Mouse (Mus musculus) liver, adult 2 months (tissue): Measurements from ENCODE around the gene Erc1. TPM values are rescaled to one million over a fixed set of nuclear protein-coding genes. Genes with fewer than 3 reads are reported as not detected.

ENCODE experiments used
- DNase-seq: peaks from one replicate; pipeline ENCODE4 v3.0.0-alpha.2; 2011; ENCODE audit warnings: low read depth, low spot score; ENCODE audit errors: extremely low read depth
- H3K27ac ChIP-seq: fragments of 200-500 bp; replicated peaks from 2 replicates; pipeline ENCODE4 v1.5.1; 2012; ENCODE audit warnings: low read depth, mild to moderate bottlenecking, control low read depth, inconsistent platforms, low read length; ENCODE audit not compliant: insufficient read depth
- H3K27me3 ChIP-seq: fragments of 200-500 bp; 2 replicates; pipeline ENCODE4 v1.6.1; 2012; ENCODE audit warnings: mild to moderate bottlenecking, moderate library complexity, low read length, inconsistent platforms; ENCODE audit not compliant: control insufficient read depth, insufficient read depth
- H3K36me3 ChIP-seq: fragments of 200-500 bp; 2 replicates; pipeline ENCODE4 v1.6.1; 2012; ENCODE audit warnings: low read length, inconsistent platforms; ENCODE audit not compliant: control insufficient read depth, insufficient read depth
- H3K4me1 ChIP-seq: fragments of 200-500 bp; 2 replicates; pipeline ENCODE4 v1.6.1; 2011; ENCODE audit warnings: low read length; ENCODE audit not compliant: control insufficient read depth, insufficient read depth
- H3K4me3 ChIP-seq: fragments of 200-500 bp; 2 replicates; pipeline ENCODE4 v1.5.1; 2011; ENCODE audit warnings: low read depth, mild to moderate bottlenecking, control low read depth, low read length, moderate library complexity; ENCODE audit not compliant: insufficient read depth
- H3K79me2 ChIP-seq: fragments of 200-500 bp; 2 replicates; pipeline ENCODE4 v1.6.1; 2012; ENCODE audit warnings: inconsistent platforms, mild to moderate bottlenecking, low read length, moderate library complexity; ENCODE audit not compliant: control insufficient read depth, insufficient read depth
- H3K9ac ChIP-seq: fragments of 200-500 bp; 2 replicates; pipeline ENCODE4 v1.6.1; 2012; ENCODE audit warnings: low read depth, mild to moderate bottlenecking, control low read depth, inconsistent platforms, low read length
- CTCF ChIP-seq: fragments of 200-500 bp; IDR thresholded peaks from 2 replicates; pipeline ENCODE4 v1.5.1; 2011; ENCODE audit warnings: low read depth, low read length, control low read depth
- POLR2A ChIP-seq: fragments of 200-500 bp; IDR thresholded peaks from 2 replicates; pipeline ENCODE4 v1.6.1; 2011; ENCODE audit warnings: low read length, control low read depth; ENCODE audit not compliant: insufficient read depth; ENCODE audit errors: extremely low read depth
- WGBS: fragments of 180-500 bp; shearing (Covaris S2); methylation state at CpG from one replicate; pipeline ENCODE4 v1.1.7; 2018; 5-methylcytosine and 5-hydroxymethylcytosine counted together
- polyA plus RNA-seq: library from polyadenylated mRNA; depleted of rRNA; stranded (reverse); fragments of >200 nt; gene quantifications from 2 replicates; pipeline ENCODE4 v1.2.3, GENCODE M21; 2012
- total RNA-seq: library from RNA; depleted of rRNA; stranded (reverse); fragments of >200 nt; gene quantifications from 2 replicates; pipeline ENCODE4 v1.2.3, GENCODE M21; 2014

Gene Erc1
- total and polyA plus RNA-seq, 2 experiments, result 6.3 to 14.2 TPM

DNA sequence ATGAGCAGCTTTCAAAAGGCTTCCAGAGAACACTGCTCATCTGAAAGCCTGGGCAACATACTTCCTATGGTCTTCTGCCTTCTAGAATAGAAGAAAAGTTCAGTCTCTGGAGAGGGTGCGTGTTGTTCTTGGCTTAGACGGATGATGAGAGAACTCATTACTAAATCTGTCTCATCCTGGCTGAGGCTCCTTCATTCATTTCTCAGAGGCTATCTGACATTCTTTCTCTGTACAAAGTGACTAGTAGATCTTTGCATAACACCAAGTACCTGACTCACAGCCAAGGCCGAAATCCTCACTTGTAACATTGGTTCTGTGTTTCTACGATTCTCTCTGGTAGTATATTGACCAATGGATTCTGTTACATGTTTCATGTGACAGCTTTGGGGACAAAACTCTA lies 252.5 kb downstream of the Erc1 start:
- DNase-seq, result no peak
- no peak overlapping the region for H3K4me3 ChIP-seq
- no peaks in the 10 kb centered on the region for H3K27me3 ChIP-seq
- no peaks in the 10 kb centered on the region for H3K79me2 ChIP-seq
- peaks cover 4% of the 10 kb centered on the region; the same call in 1 of the 2 replicates for H3K36me3 ChIP-seq
- TF ChIP-seq CTCF (no peak), POLR2A (no peak)
- WGBS, result 85% methylated on average over 4 of the region's 4 CpGs
- no peaks in the 10 kb centered on the region for H3K4me1 ChIP-seq
- no peak overlapping the region for H3K27ac ChIP-seq
- H3K9ac ChIP-seq, result no peak overlapping the region

GRCm38 (mm10) chr6:119590872-119591271 lies 257.1 kb downstream of the Erc1 start:
- Histone ChIP-seq H3K4me3 (no peak overlapping the region), H3K27me3 (no peaks in the 10 kb centered on the region), H3K36me3 (peaks cover 4% of the 10 kb centered on the region; the same call in 1 of the 2 replicates), H3K9ac (no peak overlapping the region), H3K4me1 (peaks cover 5% of the 10 kb centered on the region), H3K27ac (no peak overlapping the region), H3K79me2 (no peaks in the 10 kb centered on the region)
- 88% methylated on average over 2 of the region's 2 CpGs for WGBS
- no peak for DNase-seq
- no peak for TF ChIP-seq POLR2A
- no peak for TF ChIP-seq CTCF

DNA sequence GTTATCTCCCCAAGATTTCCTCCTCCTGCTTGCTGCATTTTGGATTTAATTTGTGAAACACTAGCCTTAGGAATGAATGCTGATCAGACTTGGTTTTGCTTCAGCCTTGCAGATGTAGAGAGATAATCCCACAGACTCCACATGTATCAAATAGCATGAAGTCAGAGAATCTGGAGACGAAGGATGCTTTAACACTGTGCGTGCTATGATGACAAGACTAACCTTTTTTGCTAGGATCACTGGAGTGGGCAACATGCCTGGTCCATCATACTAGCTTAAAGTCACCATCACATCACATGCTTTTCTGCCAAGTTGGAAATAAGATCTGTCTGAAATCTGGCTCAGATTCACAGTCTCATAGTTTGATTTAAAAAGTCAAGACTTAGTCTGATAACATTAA lies 260.1 kb downstream of the Erc1 start:
- Histone ChIP-seq H3K36me3 (no peaks in the 10 kb centered on the region; the same call in 1 of the 2 replicates), H3K9ac (no peak overlapping the region), H3K27me3 (no peaks in the 10 kb centered on the region), H3K4me3 (no peak overlapping the region), H3K27ac (no peak overlapping the region), H3K79me2 (no peaks in the 10 kb centered on the region), H3K4me1 (peaks cover 17% of the 10 kb centered on the region)
- WGBS, result 93% methylated on average over 2 of the region's 2 CpGs
- DNase-seq, result no peak
- no peak for TF ChIP-seq CTCF
- no peak for TF ChIP-seq POLR2A

DNA sequence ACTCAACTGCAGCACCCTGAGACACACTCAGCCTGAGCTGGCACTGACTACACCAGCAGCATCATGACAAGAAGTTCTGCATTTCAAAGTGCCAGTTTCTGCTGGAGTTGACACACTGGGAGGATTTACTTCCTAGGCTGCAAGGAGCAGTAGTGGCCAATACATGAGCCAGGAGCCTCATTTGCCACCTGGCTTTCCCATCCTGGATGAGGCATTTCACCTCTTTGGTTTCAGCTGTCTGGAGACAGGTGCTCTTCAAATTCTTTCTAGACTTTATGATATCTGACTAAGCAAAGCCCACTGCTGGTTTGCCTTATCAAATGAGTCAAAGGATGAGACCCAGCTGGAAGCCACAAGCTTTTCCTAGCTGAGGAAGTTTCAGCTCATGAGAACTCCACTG lies 260.5 kb downstream of the Erc1 start:
- H3K4me1 ChIP-seq, result peaks cover 17% of the 10 kb centered on the region
- no peaks in the 10 kb centered on the region; the same call in 1 of the 2 replicates for H3K36me3 ChIP-seq

DNA sequence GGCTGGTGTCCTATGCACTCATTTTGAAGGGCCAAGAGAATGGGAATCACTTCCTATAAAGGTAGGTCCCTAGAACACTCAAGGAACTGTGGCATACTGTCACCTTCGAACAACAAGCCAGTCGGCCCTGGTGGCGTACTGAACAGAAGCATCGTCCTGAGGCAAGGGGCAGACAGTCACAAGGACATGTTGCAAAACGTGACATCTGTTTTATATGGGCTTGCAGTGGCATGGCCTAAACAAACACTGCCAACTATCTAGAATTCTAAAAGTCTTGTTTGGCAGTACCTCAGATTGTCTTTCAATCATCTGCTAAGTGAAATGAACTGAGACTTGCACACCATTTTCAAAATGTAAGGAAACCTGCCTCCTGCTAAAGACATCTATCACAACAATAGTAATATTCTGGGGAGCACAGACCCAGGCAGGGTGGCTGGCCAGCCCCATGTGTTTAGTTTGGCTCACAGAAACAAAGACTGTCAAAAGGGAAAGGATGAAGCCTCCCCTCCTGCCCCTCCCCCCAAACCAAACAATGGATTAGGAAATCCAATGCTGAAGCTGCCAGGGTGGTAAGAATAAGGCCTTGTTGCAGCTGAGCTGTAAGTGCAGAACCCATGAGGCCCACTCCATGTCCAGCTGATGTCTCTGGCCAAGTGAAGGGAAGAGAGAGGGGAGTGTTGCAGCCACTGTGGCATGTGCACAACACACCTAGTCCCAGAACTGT lies 262.2 kb downstream of the Erc1 start:
- H3K4me1 ChIP-seq, result peaks cover 17% of the 10 kb centered on the region
- TF ChIP-seq POLR2A (no peak), CTCF (no peak)
- WGBS, result 30% methylated on average over 5 of the region's 5 CpGs

More for the DNA sequence above, 260.5 kb downstream of the Erc1 start:
- Histone ChIP-seq H3K4me3 (no peak overlapping the region), H3K9ac (no peak overlapping the region), H3K27ac (no peak overlapping the region), H3K27me3 (no peaks in the 10 kb centered on the region), H3K79me2 (no peaks in the 10 kb centered on the region)
- no peak for TF ChIP-seq POLR2A
- no peak for TF ChIP-seq CTCF
- DNase-seq, result no peak

DNA sequence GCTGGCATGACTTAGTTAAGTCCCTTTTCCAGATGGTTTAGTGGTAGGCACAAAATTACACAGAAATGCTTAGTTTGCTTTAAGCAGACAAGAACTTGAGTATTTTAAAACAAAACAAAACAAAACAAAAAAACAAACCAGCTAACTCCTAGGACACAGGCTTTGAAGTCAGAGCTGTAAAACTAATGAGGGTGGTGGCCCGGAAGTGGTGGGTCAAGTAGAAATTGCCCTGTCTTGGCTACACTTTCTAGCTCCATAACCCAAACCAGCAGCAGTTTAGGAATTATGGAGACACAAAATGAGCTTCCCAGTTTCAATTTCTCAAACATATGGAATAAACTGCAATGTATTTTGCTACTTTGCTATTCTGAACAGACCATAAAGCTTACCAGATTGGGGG lies 263.9 kb downstream of the Erc1 start:
- Histone ChIP-seq H3K4me1 (peaks cover 17% of the 10 kb centered on the region), H3K27me3 (no peaks in the 10 kb centered on the region), H3K9ac (no peak overlapping the region), H3K4me3 (no peak overlapping the region), H3K27ac (no peak overlapping the region), H3K36me3 (no peaks in the 10 kb centered on the region; the same call in 1 of the 2 replicates), H3K79me2 (no peaks in the 10 kb centered on the region)
- TF ChIP-seq CTCF (no peak), POLR2A (no peak)
- no peak for DNase-seq
- WGBS, result 74% methylated on average over 1 of the region's 1 CpGs

More for the DNA sequence above, 262.2 kb downstream of the Erc1 start:
- H3K4me3 ChIP-seq, result no peak overlapping the region
- H3K27me3 ChIP-seq, result no peaks in the 10 kb centered on the region
- no peaks in the 10 kb centered on the region for H3K79me2 ChIP-seq
- H3K27ac ChIP-seq, result 0 out of 2 replicates have a peak overlapping the region, but pooled peaks have one; percentile 3
- H3K9ac ChIP-seq, result no peak overlapping the region
- peak; percentile 88 for DNase-seq
- H3K36me3 ChIP-seq, result no peaks in the 10 kb centered on the region; the same call in 1 of the 2 replicates
